ENCODE assay signal across 7 mouse cellular contexts in genomic region chr17:65950622-65951404, GRCm38 (mm10). TPM values are rescaled to one million over a fixed set of nuclear protein-coding genes. Genes with fewer than 3 reads are reported as not detected.
DNase-seq lines count a peak whose midpoint lies in the region; ATAC-seq and TF ChIP-seq lines count a peak whose summit lies in the region.

Gene Twsg1 (minus strand): TSS chr17:65951226.

- no peaks in the 10 kb centered on the region for H3K27me3 ChIP-seq in intestine, postnatal 0 days (replicated peaks; ENCODE audit: control insufficient read depth, insufficient read depth, low read length)
- H3K27me3 ChIP-seq in midbrain, embryonic 12.5 days = no peaks in the 10 kb centered on the region
- no peaks in the 10 kb centered on the region for H3K27me3 ChIP-seq in small intestine, adult 2 months (ENCODE audit: control insufficient read depth, insufficient read depth, low read length)

- H3K9me3 ChIP-seq in intestine, postnatal 0 days (ENCODE audit: control insufficient read depth) = no peaks in the 10 kb centered on the region
- no peaks in the 10 kb centered on the region for H3K9me3 ChIP-seq in midbrain, embryonic 12.5 days

- peak; percentile 91 for DNase-seq in adrenal gland, adult 8-10 months
- DNase-seq in embryo, embryonic 9.5 days (ENCODE audit: extremely low spot score) = peak; percentile 90
- no peak for DNase-seq in gonadal fat pad, adult 2 months (ENCODE audit: low read depth)
- DNase-seq in left cerebral cortex, postnatal 4 days = peak; percentile 94

- H3K4me1 ChIP-seq in intestine, postnatal 0 days (replicated peaks; ENCODE audit: control insufficient read depth, insufficient read depth, low read length) = no peaks in the 10 kb centered on the region; the same call in 1 of the 2 replicates
- H3K4me1 ChIP-seq in midbrain, embryonic 12.5 days = peaks cover 9% of the 10 kb centered on the region; the same call in 1 of the 2 replicates
- H3K4me1 ChIP-seq in small intestine, adult 2 months (ENCODE audit: control insufficient read depth, insufficient read depth, insufficient read length, low read length) = 0 out of 2 replicates have a peak, but pooled peaks cover 4% of the 10 kb centered on the region

- peak within 1 kb of the TSS; percentile 92 for H3K4me3 ChIP-seq in intestine, postnatal 0 days (ENCODE audit: low read depth, low read length)
- H3K4me3 ChIP-seq in midbrain, embryonic 12.5 days = peak within 1 kb of the TSS; percentile 92
- peak within 1 kb of the TSS; percentile 88 for H3K4me3 ChIP-seq in small intestine, adult 2 months (ENCODE audit: low read depth, low read length)

- TF ChIP-seq CTCF in intestine, postnatal 0 days (IDR thresholded peaks at IDR 0.05; ENCODE audit: low read depth) = peak; percentile 88
- TF ChIP-seq CTCF in small intestine, adult 2 months (IDR thresholded peaks at IDR 0.05; ENCODE audit: extremely low read depth, insufficient read length, insufficient replicate concordance, low read depth, low read length) = peak; percentile 69

- H3K27ac ChIP-seq in intestine, postnatal 0 days (ENCODE audit: low read depth, low read length) = peak within 1 kb of the TSS; percentile 90
- H3K27ac ChIP-seq in midbrain, embryonic 12.5 days (replicated peaks) = peak within 1 kb of the TSS; percentile 89
- H3K27ac ChIP-seq in small intestine, adult 2 months (ENCODE audit: insufficient read depth, low read depth, low read length) = peak within 1 kb of the TSS; percentile 51

- WGBS in intestine, postnatal 0 days = under 1% methylated on average over 80 of the region's 87 CpGs
- under 1% methylated on average over 86 of the region's 87 CpGs for WGBS in midbrain, embryonic 12.5 days
- WGBS in small intestine, adult 2 months = under 1% methylated on average over 87 of the region's 87 CpGs

- H3K9ac ChIP-seq in intestine, postnatal 0 days (ENCODE audit: low read depth, low read length) = peak within 1 kb of the TSS; percentile 94
- peak within 1 kb of the TSS; percentile 95 for H3K9ac ChIP-seq in midbrain, embryonic 12.5 days (replicated peaks)

- intact Hi-C loops in left cerebral cortex, postnatal 4 days (cut with DNase I) = loop anchor here (10.0 kb wide), 1 partner anchor 76 kb away; no protein-coding TSS in a partner anchor

- TF ChIP-seq POLR2A in small intestine, adult 2 months (IDR thresholded peaks at IDR 0.05; ENCODE audit: low read depth, low read length) = peak; percentile 61; the same call in 1 of the 2 replicates

- peak within 1 kb of the TSS; percentile 78 for H3K4me2 ChIP-seq in intestine, postnatal 0 days (replicated peaks; ENCODE audit: low read depth)
- peak within 1 kb of the TSS; percentile 58 for H3K4me2 ChIP-seq in midbrain, embryonic 12.5 days (replicated peaks)

- peak; percentile 98 for ATAC-seq in intestine, postnatal 0 days
- ATAC-seq in midbrain, embryonic 12.5 days (ENCODE audit: low FRiP score, low read depth) = peak; percentile 98

- H3K36me3 ChIP-seq in intestine, postnatal 0 days (ENCODE audit: control insufficient read depth, insufficient read depth) = 0 out of 2 replicates have a peak, but pooled peaks cover 15% of the 10 kb centered on the region
- peaks cover 28% of the 10 kb centered on the region for H3K36me3 ChIP-seq in midbrain, embryonic 12.5 days
- peaks cover 9% of the 10 kb centered on the region for H3K36me3 ChIP-seq in small intestine, adult 2 months (ENCODE audit: control insufficient read depth, insufficient read depth, low read length)

RNA-seq across cellular contexts. Expression of gene Twsg1, which starts in this region (rescaled TPM):
- 100 to 1,000 TPM; 107 to 156 (median 129) TPM for total RNA-seq in adrenal gland, adult 8-10 months (2022)
- polyA plus RNA-seq in gonadal fat pad, adult 2 months (2012; rRNA removed) = 47.3 and 48.4 TPM in 2 replicates
- 35.6 and 36.0 TPM in 2 replicates for polyA plus RNA-seq in intestine, postnatal 0 days (2015; fragmentation: Nextera tagmentation; extraction: Ambion mirVana)
- 10 to 100 TPM; 35.5 to 38.3 TPM for total RNA-seq in left cerebral cortex, postnatal 4 days (2021)
- polyA plus RNA-seq in midbrain, embryonic 12.5 days (2016; fragmentation: Nextera tagmentation; extraction: Ambion mirVana) = 92.9 and 95.7 TPM in 2 replicates
- 14.4 and 21.0 TPM in 2 replicates for polyA plus RNA-seq in small intestine, adult 2 months (2012; rRNA removed)
